Comparison of ENCODE assay signal across 17 mouse cellular contexts in genomic region chr4:149313558-149314253, GRCm38 (mm10). TPM values are rescaled to one million over a fixed set of nuclear protein-coding genes. Genes with fewer than 3 reads are reported as not detected.
DNase-seq lines count a peak whose midpoint lies in the region; ATAC-seq and TF ChIP-seq lines count a peak whose summit lies in the region.
"Had no signal": no experiment of that assay in that cellular context is flagged by ENCODE, and none has a peak within 500 bp of the region (broad histone marks: within the 10 kb centered on the region; RNA-seq: fewer than 3 reads in every experiment).

No protein-coding gene starts in this region.

- 0 out of 2 replicates have a peak overlapping the region, but pooled peaks have one; percentile 1 for H3K9ac ChIP-seq in CH12.LX (ENCODE audit: insufficient read depth, low read depth)
- H3K9ac ChIP-seq in embryonic facial prominence, embryonic 14.5 days (ENCODE audit: low read depth, low read length): no peak overlapping the region
- H3K9ac ChIP-seq in limb, embryonic 15.5 days: no peak overlapping the region
- H3K9ac ChIP-seq: forebrain, embryonic 12.5 days; heart, embryonic 13.5 days; liver, embryonic 12.5 days; midbrain, embryonic 13.5 days; neural tube, embryonic 13.5 days had no signal

- WGBS in embryonic facial prominence, embryonic 14.5 days: 69% methylated on average over 12 of the region's 12 CpGs
- 52% methylated on average over 12 of the region's 12 CpGs for WGBS in limb, embryonic 15.5 days

- no peak for TF ChIP-seq RAD21 in CH12.LX (IDR thresholded peaks at IDR 0.05; ENCODE audit: low read depth, low read length)

- no peak for TF ChIP-seq CTCF in CH12.LX (conservative IDR thresholded peaks at IDR 0.05 in 1 of 2, IDR thresholded peaks at IDR 0.05 in 1 of 2; ENCODE audit: low read depth in 2 of 2, low read length in 2 of 2)

- no peak overlapping the region for H3K27ac ChIP-seq in CH12.LX (ENCODE audit: insufficient read depth, low read depth)
- H3K27ac ChIP-seq in embryonic facial prominence, embryonic 14.5 days (replicated peaks; ENCODE audit: low read depth, low read length): 0 out of 2 replicates have a peak overlapping the region, but pooled peaks have one; percentile 8
- peak overlapping the region; percentile 52; the same call in 1 of the 2 replicates for H3K27ac ChIP-seq in limb, embryonic 15.5 days
- H3K27ac ChIP-seq: forebrain, embryonic 12.5 days; heart, embryonic 13.5 days; liver, embryonic 12.5 days; midbrain, embryonic 13.5 days; neural tube, embryonic 13.5 days had no signal

- H3K4me3 ChIP-seq in CH12.LX (replicated peaks in 1 of 3; ENCODE audit: low read depth in 2 of 3, low read length in 2 of 3, poor library complexity in 1 of 3): no peak overlapping the region
- no peak overlapping the region for H3K4me3 ChIP-seq in embryonic facial prominence, embryonic 14.5 days (ENCODE audit: low read depth, low read length)
- no peak overlapping the region for H3K4me3 ChIP-seq in limb, embryonic 15.5 days
- H3K4me3 ChIP-seq: forebrain, embryonic 12.5 days; heart, embryonic 13.5 days; liver, embryonic 12.5 days; midbrain, embryonic 13.5 days; neural tube, embryonic 13.5 days had no signal

- intact Hi-C loops in gastrocnemius, postnatal 14 days (cut with DNase I; ENCODE audit: low total_unique reads): loop anchor here (10.0 kb wide), 1 partner anchor 49 kb away; no protein-coding TSS in a partner anchor

- H3K9me3 ChIP-seq in CH12.LX (replicated peaks; ENCODE audit: low read length): no peaks in the 10 kb centered on the region
- H3K9me3 ChIP-seq in embryonic facial prominence, embryonic 14.5 days (ENCODE audit: control insufficient read depth, low read length): no peaks in the 10 kb centered on the region
- H3K9me3 ChIP-seq in limb, embryonic 15.5 days: no peaks in the 10 kb centered on the region
- H3K9me3 ChIP-seq: forebrain, embryonic 12.5 days; heart, embryonic 13.5 days; liver, embryonic 12.5 days; midbrain, embryonic 13.5 days; neural tube, embryonic 13.5 days had no signal

- no peaks in the 10 kb centered on the region for H3K79me2 ChIP-seq in CH12.LX (replicated peaks; ENCODE audit: control insufficient read depth, extremely low read depth, insufficient read depth, poor library complexity, severe bottlenecking)

- TF ChIP-seq EP300 in CH12.LX (IDR thresholded peaks at IDR 0.05; ENCODE audit: low read length): no peak

- no peaks in the 10 kb centered on the region for H3K36me3 ChIP-seq in CH12.LX (replicated peaks in 1 of 2; ENCODE audit: control insufficient read depth in 1 of 2, insufficient read depth in 1 of 2, low read length in 1 of 2)
- H3K36me3 ChIP-seq in embryonic facial prominence, embryonic 14.5 days (ENCODE audit: control insufficient read depth, insufficient read depth, low read length): no peaks in the 10 kb centered on the region
- no peaks in the 10 kb centered on the region for H3K36me3 ChIP-seq in limb, embryonic 15.5 days
- H3K36me3 ChIP-seq: forebrain, embryonic 12.5 days; heart, embryonic 13.5 days; liver, embryonic 12.5 days; midbrain, embryonic 13.5 days; neural tube, embryonic 13.5 days had no signal

- in situ Hi-C loops in CH12.LX (cut with MboI; ENCODE audit: low pct_ligation_motif_present, low pct_unique_long_range_greater_than_20kb, low sequenced_read_pairs): no loop called here

- H3K4me1 ChIP-seq in CH12.LX (ENCODE audit: control insufficient read depth in 1 of 2, insufficient read depth in 2 of 2): peaks cover 3 to 7% of the 10 kb centered on the region in 2 experiments; a peak in 3 of 4 replicates
- H3K4me1 ChIP-seq in embryonic facial prominence, embryonic 14.5 days (ENCODE audit: control insufficient read depth, insufficient read depth, low read length): 0 out of 2 replicates have a peak, but pooled peaks cover 3% of the 10 kb centered on the region
- no peaks in the 10 kb centered on the region for H3K4me1 ChIP-seq in limb, embryonic 15.5 days
- H3K4me1 ChIP-seq: liver, embryonic 12.5 days had no signal

- peak; percentile 47; the same call in 1 of the 2 replicates for ATAC-seq in embryonic facial prominence, embryonic 14.5 days (ENCODE audit: low read depth)
- no peak for ATAC-seq in limb, embryonic 15.5 days (ENCODE audit: insufficient number of reproducible peaks, low FRiP score, low TSS enrichment, low read depth)
- ATAC-seq: liver, embryonic 12.5 days; midbrain, embryonic 13.5 days had no signal

- no peaks in the 10 kb centered on the region for H3K27me3 ChIP-seq in CH12.LX (replicated peaks)
- H3K27me3 ChIP-seq in embryonic facial prominence, embryonic 14.5 days (replicated peaks; ENCODE audit: control insufficient read depth, insufficient read depth, low read length): no peaks in the 10 kb centered on the region
- H3K27me3 ChIP-seq in limb, embryonic 15.5 days: no peaks in the 10 kb centered on the region
- H3K27me3 ChIP-seq: forebrain, embryonic 12.5 days; heart, embryonic 13.5 days; midbrain, embryonic 13.5 days; neural tube, embryonic 13.5 days had no signal

- H3K4me2 ChIP-seq in CH12.LX (ENCODE audit: insufficient read depth, low read depth, poor library complexity, severe bottlenecking): no peak overlapping the region
- no peak overlapping the region for H3K4me2 ChIP-seq in embryonic facial prominence, embryonic 14.5 days (ENCODE audit: low read depth, low read length)
- no peak overlapping the region for H3K4me2 ChIP-seq in limb, embryonic 15.5 days
- H3K4me2 ChIP-seq: forebrain, embryonic 12.5 days; heart, embryonic 13.5 days; liver, embryonic 12.5 days; midbrain, embryonic 13.5 days; neural tube, embryonic 13.5 days had no signal

- dilution Hi-C loops in CH12.LX (cut with MboI; ENCODE audit: extremely low pct_ligation_motif_present, extremely low pct_unique_long_range_greater_than_20kb, low sequenced_read_pairs): no loop called here

- no peak for TF ChIP-seq POLR2A in CH12.LX (IDR thresholded peaks at IDR 0.05; ENCODE audit: low read depth, low read length)

- peak; percentile 26 for DNase-seq in gastrocnemius, postnatal 10 days
- no peak for DNase-seq in gastrocnemius, postnatal 14 days
- no peak for DNase-seq in CH12.LX (ENCODE audit: extremely low read depth)
- DNase-seq in embryonic facial prominence, embryonic 14.5 days (ENCODE audit: low spot score): peak; percentile 29
- DNase-seq in thymus, postnatal 4 days: no peak
- no peak for DNase-seq in cerebellum, adult 11-12 months
- DNase-seq in urinary bladder, adult 18-20 months (ENCODE audit: low spot score in 2 of 2): no peak
- DNase-seq: adrenal gland, adult 2 months; B cell, adult 2 months; kidney, adult 11 months; layer of hippocampus, postnatal 36 days had no signal

TF ChIP-seq in CH12.LX, 34 proteins besides CTCF, POLR2A, EP300 and RAD21:
- TF ChIP-seq CHD1 (IDR thresholded peaks at IDR 0.05; ENCODE audit: low read depth, low read length): no peak
- TF ChIP-seq MAZ (IDR thresholded peaks at IDR 0.05; ENCODE audit: low read depth, low read length): no peak
- no peak for TF ChIP-seq HCFC1 (IDR thresholded peaks at IDR 0.05; ENCODE audit: low read depth, low read length)
- 0 out of 2 replicates have a peak, but pooled peaks have one; percentile 21 for TF ChIP-seq TCF12 (IDR thresholded peaks at IDR 0.05; ENCODE audit: low read depth, low read length)
- TF ChIP-seq SMC3 (IDR thresholded peaks at IDR 0.05; ENCODE audit: low read depth, low read length): no peak

RNA-seq across cellular contexts. Expression of gene Kif1b, which starts 6.2 kb away (rescaled TPM):
- 100 to 1,000 TPM; 245 to 257 TPM for total RNA-seq in gastrocnemius, postnatal 10 days (2021)
- 100 to 1,000 TPM; 221 to 265 TPM for total RNA-seq in gastrocnemius, postnatal 14 days (2021)
- total RNA-seq in CH12.LX (2012; rRNA removed): 25.0 and 27.6 TPM in 2 replicates
- total RNA-seq in CH12.LX (2014; rRNA removed): 10.0 and 11.2 TPM in 2 replicates
- 15.0 and 17.0 TPM in 2 replicates for polyA plus RNA-seq in CH12.LX (2012; ENCODE audit: insufficient read length, low read depth)
- polyA plus RNA-seq in embryonic facial prominence, embryonic 14.5 days (2014; fragmentation: Nextera tagmentation; extraction: Ambion mirVana): 59.9 and 67.2 TPM in 2 replicates
- 41.6 and 47.3 TPM in 2 replicates for polyA plus RNA-seq in limb, embryonic 15.5 days (2015; fragmentation: Nextera tagmentation; extraction: Ambion mirVana)

Comparison
In these comparisons a context has a peak if more than half of its experiments do, and no peak if none do; other contexts are left out.
1. DNase-seq: peak in gastrocnemius, postnatal 10 days (single experiment) and embryonic facial prominence, embryonic 14.5 days (single experiment); none in gastrocnemius, postnatal 14 days (single experiment), CH12.LX (single experiment), thymus, postnatal 4 days (single experiment), cerebellum, adult 11-12 months (single experiment) and urinary bladder, adult 18-20 months (0 of 2).
2. RNA of gene Kif1b, which starts 6.2 kb away (total RNA-seq): 221 to 265 TPM in gastrocnemius, postnatal 14 days and 245 to 257 TPM in gastrocnemius, postnatal 10 days; 10.0 to 27.6 TPM in CH12.LX; every median in the first group is over 4 times any median in the second.